Mouse (Mus musculus) frontal cortex, adult 2 months (tissue): ENCODE measurements around the gene Hbs1l. TPM values are rescaled to one million over a fixed set of nuclear protein-coding genes. Genes with fewer than 3 reads are reported as not detected.

Experiments used
- DNase-seq, 2 experiments: peaks; one replicate each; pipeline ENCODE4 v3.0.0; 2022; ENCODE audit warnings: low spot score in 1 of 2; ENCODE audit errors: extremely low spot score in 1 of 2
- polyA plus RNA-seq: library from polyadenylated mRNA; depleted of rRNA; stranded (reverse); fragments of >200 nt; gene quantifications from 2 replicates; pipeline ENCODE4 v1.2.3, GENCODE M21; 2012

Gene Hbs1l
- polyA plus RNA-seq, 1 experiment: 47.7 TPM

GRCm38 (mm10) chr10:21357986-21358385 lies 62.2 kb downstream of the Hbs1l start:
- no peak for DNase-seq

- DNase-seq: no peak
Measured at GRCm38 (mm10) chr10:21359086-21359485, 63.3 kb downstream of the Hbs1l start.

- no peak for DNase-seq
Measured at GRCm38 (mm10) chr10:21361871-21362270, 66.1 kb downstream of the Hbs1l start.

- no peak for DNase-seq
Measured at GRCm38 (mm10) chr10:21363297-21363696, 67.5 kb downstream of the Hbs1l start.

GRCm38 (mm10) chr10:21364946-21365345 lies 69.2 kb downstream of the Hbs1l start:
- no peak for DNase-seq

- no peak for DNase-seq
Measured at GRCm38 (mm10) chr10:21365897-21366296, 70.1 kb downstream of the Hbs1l start.

GRCm38 (mm10) chr10:21366471-21366870 lies 70.7 kb downstream of the Hbs1l start:
- no peak for DNase-seq

- no peak for DNase-seq
Measured at GRCm38 (mm10) chr10:21367481-21367880, 71.7 kb downstream of the Hbs1l start.

GRCm38 (mm10) chr10:21369586-21369985 lies 73.8 kb downstream of the Hbs1l start:
- no peak for DNase-seq

- no peak for DNase-seq
Measured at GRCm38 (mm10) chr10:21372271-21372670, 76.5 kb downstream of the Hbs1l start.

- no peak for DNase-seq
Measured at GRCm38 (mm10) chr10:21376682-21377473, 81.1 kb downstream of the Hbs1l start, which contains the start of gene Aldh8a1. Gene Aldh8a1 (plus strand): TSS chr10:21377291.

GRCm38 (mm10) chr10:21378196-21378944 lies 82.6 kb downstream of the Hbs1l start:
- peak in 1 of 2 experiments; percentile 60 for DNase-seq

- peak; percentile 37 to 91 for DNase-seq
Measured at GRCm38 (mm10) chr10:21382914-21383313, 87.1 kb downstream of the Hbs1l start.

GRCm38 (mm10) chr10:21385111-21385663 lies 89.4 kb downstream of the Hbs1l start:
- DNase-seq: no peak

- no peak for DNase-seq
Measured at GRCm38 (mm10) chr10:21389075-21389474, 93.3 kb downstream of the Hbs1l start.

- no peak for DNase-seq
Measured at GRCm38 (mm10) chr10:21390440-21390839, 94.7 kb downstream of the Hbs1l start.

GRCm38 (mm10) chr10:21391286-21391685 lies 95.5 kb downstream of the Hbs1l start:
- DNase-seq: no peak

- no peak for DNase-seq
Measured at GRCm38 (mm10) chr10:21393390-21393789, 97.6 kb downstream of the Hbs1l start.

GRCm38 (mm10) chr10:21395426-21396139 lies 99.8 kb downstream of the Hbs1l start:
- DNase-seq: no peak

GRCm38 (mm10) chr10:21398873-21399425 lies 103.2 kb downstream of the Hbs1l start:
- peak in 1 of 2 experiments; percentile 37 for DNase-seq
